Mouse (Mus musculus) forebrain, embryonic 16.5 days (tissue): ENCODE results near the gene Dab2ip. TPM values are rescaled to one million over a fixed set of nuclear protein-coding genes. Genes with fewer than 3 reads are reported as not detected.
A peak's percentile ranks its signal among the peaks of the same experiment; 100 is the strongest.

Experiments used
- ATAC-seq: fragments of 200-750 bp; cut with Nextera tagmentation; 2 replicates; pipeline ENCODE4 v1.8.0; 2017; ENCODE audit warnings: mild to moderate bottlenecking, moderate library complexity
- H3K27ac ChIP-seq: fragments of 300-500 bp; sonication (generic); 2 replicates; pipeline ENCODE4 v1.5.1; 2014; ENCODE audit warnings: low read length, control low read depth
- H3K27me3 ChIP-seq: fragments of 300-500 bp; sonication (generic); replicated peaks from 2 replicates; pipeline ENCODE4 v1.6.1; 2014; ENCODE audit warnings: low read length; ENCODE audit not compliant: control insufficient read depth, insufficient read depth
- H3K36me3 ChIP-seq: fragments of 300-500 bp; sonication (generic); 2 replicates; pipeline ENCODE4 v1.6.1; 2014; ENCODE audit not compliant: control insufficient read depth, insufficient read depth
- H3K4me1 ChIP-seq: fragments of 300-500 bp; sonication (generic); replicated peaks from 2 replicates; pipeline ENCODE4 v1.6.1; 2014; ENCODE audit warnings: low read length; ENCODE audit not compliant: control insufficient read depth, insufficient read depth
- H3K4me2 ChIP-seq: fragments of 300-500 bp; sonication (generic); 2 replicates; pipeline ENCODE4 v1.6.1; 2014; ENCODE audit warnings: mild to moderate bottlenecking, low read length, control low read depth
- H3K4me3 ChIP-seq: fragments of 300-500 bp; sonication (generic); replicated peaks from 2 replicates; pipeline ENCODE4 v1.5.1; 2014; ENCODE audit warnings: mild to moderate bottlenecking, low read length, control low read depth
- H3K9ac ChIP-seq: fragments of 300-500 bp; sonication (generic); replicated peaks from 2 replicates; pipeline ENCODE4 v1.6.1; 2014; ENCODE audit warnings: low read depth, low read length, control low read depth
- H3K9me3 ChIP-seq: fragments of 300-500 bp; sonication (generic); 2 replicates; pipeline ENCODE4 v1.6.1; 2016; ENCODE audit warnings: low read length; ENCODE audit not compliant: control insufficient read depth
- WGBS: fragments of 180-500 bp; shearing (Covaris S2); extraction: QIAGEN DNeasy Blood & Tissue Kit; methylation state at CpG from one replicate; pipeline ENCODE4 v1.1.7; 2014; 5-methylcytosine and 5-hydroxymethylcytosine counted together
- polyA plus RNA-seq: library from polyadenylated mRNA; unstranded; fragments of >200 nt; fragmentation: Nextera tagmentation; extraction: Ambion mirVana; gene quantifications from 2 replicates; pipeline ENCODE4 v1.2.1, GENCODE M21; 2015

Gene Dab2ip
- polyA plus RNA-seq: 39.3 and 42.8 TPM in 2 replicates

DNA sequence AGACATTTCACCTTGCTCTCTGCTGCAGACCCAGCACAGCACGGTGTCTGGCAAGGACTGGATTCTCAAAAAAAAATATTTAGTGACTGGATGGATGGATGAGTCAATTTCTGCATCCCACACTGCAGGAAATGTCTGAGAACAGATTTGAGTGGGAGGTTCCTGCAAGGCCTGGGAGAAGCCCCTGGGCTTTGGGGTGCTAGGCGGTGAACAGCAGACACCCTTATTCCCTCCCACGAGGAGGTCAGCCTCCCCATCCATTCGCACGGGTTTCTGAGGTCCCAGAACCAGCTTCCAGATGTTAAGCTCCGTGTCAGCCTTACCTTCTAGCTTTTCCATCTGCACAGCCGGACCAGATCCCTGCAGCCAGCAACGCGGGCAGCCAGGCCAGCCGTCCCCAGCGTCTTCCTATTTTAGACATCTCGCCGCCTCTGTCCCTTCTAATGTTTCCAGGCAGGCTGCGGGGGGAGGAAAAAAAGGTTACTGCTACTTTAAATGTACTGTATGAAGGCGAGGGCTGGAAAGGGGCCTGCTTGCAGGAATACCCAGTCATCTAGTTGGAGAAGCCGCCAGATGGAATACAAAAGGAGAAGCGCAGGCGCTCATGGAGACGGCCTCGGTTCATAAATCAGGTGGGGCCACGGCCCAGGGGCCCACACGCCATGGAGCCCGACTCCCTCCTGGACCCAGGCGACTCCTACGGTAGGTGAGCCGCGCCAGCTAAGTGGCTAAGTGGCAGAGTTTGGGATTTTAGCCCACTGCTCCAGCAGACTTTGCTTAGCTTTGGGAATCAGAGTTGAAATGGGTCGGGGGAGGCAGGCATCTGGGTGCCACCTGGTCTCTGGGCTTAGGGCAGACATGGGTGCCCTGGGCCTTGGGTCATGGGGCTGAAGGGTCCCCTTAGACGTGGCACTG lies at the start of gene Dab2ip:
Gene Dab2ip, plus strand, starts transcription at position 356 of the 915 bp plus-strand sequence.
- Histone ChIP-seq H3K36me3 (no peaks in the 10 kb centered on the region), H3K4me3 (no peak within 1 kb of the TSS), H3K27ac (no peak within 1 kb of the TSS), H3K4me1 (peaks cover 7% of the 10 kb centered on the region; the same call in 1 of the 2 replicates), H3K4me2 (no peak within 1 kb of the TSS), H3K9me3 (no peaks in the 10 kb centered on the region), H3K27me3 (no peaks in the 10 kb centered on the region), H3K9ac (no peak within 1 kb of the TSS)
- no peak for ATAC-seq
- WGBS: 60% methylated on average over 29 of the region's 29 CpGs

GRCm38 (mm10) chr2:35508597-35509342 lies 49.3 kb upstream of the Dab2ip start:
- no peaks in the 10 kb centered on the region for H3K36me3 ChIP-seq
- no peak overlapping the region for H3K9ac ChIP-seq
- no peaks in the 10 kb centered on the region for H3K9me3 ChIP-seq
- no peak overlapping the region for H3K4me2 ChIP-seq
- no peak overlapping the region for H3K4me3 ChIP-seq
- no peak for ATAC-seq
- H3K27ac ChIP-seq: no peak overlapping the region
- WGBS: 48% methylated on average over 10 of the region's 10 CpGs
- no peaks in the 10 kb centered on the region for H3K27me3 ChIP-seq
- peaks cover 16% of the 10 kb centered on the region; the same call in 1 of the 2 replicates for H3K4me1 ChIP-seq

- Histone ChIP-seq H3K9ac (no peak overlapping the region), H3K4me1 (peaks cover 21% of the 10 kb centered on the region), H3K4me3 (no peak overlapping the region), H3K27ac (no peak overlapping the region), H3K9me3 (no peaks in the 10 kb centered on the region), H3K36me3 (no peaks in the 10 kb centered on the region), H3K27me3 (no peaks in the 10 kb centered on the region), H3K4me2 (no peak overlapping the region)
- ATAC-seq: no peak
- 69% methylated on average over 6 of the region's 6 CpGs for WGBS
These were observed 48.8 kb upstream of the Dab2ip start for GRCm38 (mm10) chr2:35509343-35509667.

GRCm38 (mm10) chr2:35509888-35510287 lies 48.2 kb upstream of the Dab2ip start:
- no peak overlapping the region for H3K27ac ChIP-seq
- no peak for ATAC-seq
- no peaks in the 10 kb centered on the region for H3K36me3 ChIP-seq
- 77% methylated on average over 4 of the region's 4 CpGs for WGBS
- H3K4me2 ChIP-seq: no peak overlapping the region
- H3K9me3 ChIP-seq: no peaks in the 10 kb centered on the region
- no peak overlapping the region for H3K9ac ChIP-seq
- H3K4me3 ChIP-seq: no peak overlapping the region
- peaks cover 22% of the 10 kb centered on the region for H3K4me1 ChIP-seq
- no peaks in the 10 kb centered on the region for H3K27me3 ChIP-seq

DNA sequence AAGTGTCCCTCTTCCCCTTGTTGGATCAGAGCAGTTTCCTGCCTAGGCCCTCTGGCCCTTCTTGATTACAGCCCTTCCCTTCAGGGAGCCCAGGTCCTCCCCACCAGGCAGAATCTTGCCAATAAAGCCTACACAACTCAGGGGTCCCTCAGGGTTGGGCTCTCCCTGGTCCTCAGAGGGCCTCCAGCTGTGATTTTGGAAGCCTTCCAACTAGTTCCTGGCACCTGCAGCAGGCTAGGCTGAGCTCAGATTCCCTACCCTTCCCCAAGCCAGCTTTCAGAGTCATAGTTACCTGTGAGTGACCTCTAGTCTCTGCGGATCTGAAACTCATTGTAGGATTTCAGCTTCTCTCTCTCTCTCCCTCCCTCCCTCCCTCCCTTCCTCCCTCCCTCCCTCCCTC lies 47.1 kb upstream of the Dab2ip start:
- 67% methylated on average over 1 of the region's 1 CpGs for WGBS

DNA sequence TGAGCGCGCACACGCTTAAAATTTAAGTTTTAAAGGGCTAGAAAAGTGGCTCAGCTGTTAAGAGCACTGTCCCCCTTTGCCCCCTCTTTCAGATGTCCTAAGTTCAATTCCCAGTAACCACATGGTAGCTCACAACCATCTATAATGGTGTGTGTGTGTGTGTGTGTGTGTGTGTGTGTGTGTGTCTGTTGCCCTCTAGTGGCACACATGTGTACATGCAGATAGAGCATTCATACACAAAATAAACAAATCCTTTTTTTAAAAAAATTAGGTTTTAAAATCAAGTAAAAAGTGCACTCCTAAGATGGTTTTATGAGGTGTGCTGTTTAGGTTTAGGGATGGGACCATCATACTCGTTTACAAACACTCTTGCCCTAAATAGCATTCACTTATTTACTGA lies 45.8 kb upstream of the Dab2ip start:
- Histone ChIP-seq H3K36me3 (no peaks in the 10 kb centered on the region), H3K4me2 (no peak overlapping the region), H3K27ac (no peak overlapping the region), H3K4me3 (no peak overlapping the region), H3K4me1 (peaks cover 11% of the 10 kb centered on the region), H3K27me3 (no peaks in the 10 kb centered on the region), H3K9me3 (no peaks in the 10 kb centered on the region), H3K9ac (no peak overlapping the region)
- ATAC-seq: no peak
- 97% methylated on average over 4 of the region's 4 CpGs for WGBS

More for the DNA sequence above, 47.1 kb upstream of the Dab2ip start:
- H3K4me1 ChIP-seq: peaks cover 22% of the 10 kb centered on the region
- no peaks in the 10 kb centered on the region for H3K27me3 ChIP-seq
- no peak overlapping the region for H3K27ac ChIP-seq
- no peaks in the 10 kb centered on the region for H3K36me3 ChIP-seq
- ATAC-seq: no peak
- no peak overlapping the region for H3K4me3 ChIP-seq
- no peak overlapping the region for H3K4me2 ChIP-seq
- no peak overlapping the region for H3K9ac ChIP-seq
- no peaks in the 10 kb centered on the region for H3K9me3 ChIP-seq

- H3K36me3 ChIP-seq: no peaks in the 10 kb centered on the region
- 25% methylated on average over 14 of the region's 14 CpGs for WGBS
- H3K9me3 ChIP-seq: no peaks in the 10 kb centered on the region
- no peaks in the 10 kb centered on the region for H3K27me3 ChIP-seq
- H3K9ac ChIP-seq: no peak overlapping the region
- no peak overlapping the region for H3K4me3 ChIP-seq
- H3K4me2 ChIP-seq: no peak overlapping the region
- H3K4me1 ChIP-seq: peaks cover 8% of the 10 kb centered on the region
- peak overlapping the region; percentile 49 for H3K27ac ChIP-seq
- ATAC-seq: peak; percentile 69
These were observed 43.8 kb upstream of the Dab2ip start for GRCm38 (mm10) chr2:35514051-35514892.

- ATAC-seq: no peak
- H3K27me3 ChIP-seq: no peaks in the 10 kb centered on the region
- no peak overlapping the region for H3K27ac ChIP-seq
- 86% methylated on average over 14 of the region's 14 CpGs for WGBS
- no peak overlapping the region for H3K4me2 ChIP-seq
- no peak overlapping the region for H3K4me3 ChIP-seq
- no peaks in the 10 kb centered on the region for H3K9me3 ChIP-seq
- H3K9ac ChIP-seq: no peak overlapping the region
- no peaks in the 10 kb centered on the region for H3K36me3 ChIP-seq
- no peaks in the 10 kb centered on the region; the same call in none of the 2 replicates for H3K4me1 ChIP-seq
These were observed 31.3 kb upstream of the Dab2ip start for GRCm38 (mm10) chr2:35526612-35527242.
